Mouse (Mus musculus): ENCODE measurements at regions not wholly inside any gene's neighbourhood (a gene's known extent, or its start where the extent isn't known, plus 50 kb on each side); places are given as distances from the start of the nearest gene placed in this dataset.

DNA sequence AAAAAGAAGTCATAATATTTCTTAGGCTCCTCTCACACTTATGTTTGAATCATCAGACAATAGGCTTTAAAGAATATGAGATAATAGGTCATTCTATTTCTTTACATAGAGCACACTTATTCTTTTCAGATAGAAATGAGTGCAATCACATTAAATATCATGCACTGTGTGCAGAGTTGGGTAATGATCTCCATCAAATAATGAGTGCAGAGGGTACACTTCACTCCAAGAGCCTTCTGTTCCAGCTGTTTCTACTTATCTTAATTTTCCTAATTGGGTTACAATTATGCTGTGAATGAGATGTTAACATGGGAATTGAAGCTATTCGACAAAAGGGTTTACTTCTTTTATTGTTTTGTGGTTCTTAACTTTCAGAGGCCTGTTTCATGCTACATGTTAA is 707.5 kb upstream of the Mdga2 start:
- no peak for DNase-seq (ENCODE audit: low spot score in 2 of 2)

DNA sequence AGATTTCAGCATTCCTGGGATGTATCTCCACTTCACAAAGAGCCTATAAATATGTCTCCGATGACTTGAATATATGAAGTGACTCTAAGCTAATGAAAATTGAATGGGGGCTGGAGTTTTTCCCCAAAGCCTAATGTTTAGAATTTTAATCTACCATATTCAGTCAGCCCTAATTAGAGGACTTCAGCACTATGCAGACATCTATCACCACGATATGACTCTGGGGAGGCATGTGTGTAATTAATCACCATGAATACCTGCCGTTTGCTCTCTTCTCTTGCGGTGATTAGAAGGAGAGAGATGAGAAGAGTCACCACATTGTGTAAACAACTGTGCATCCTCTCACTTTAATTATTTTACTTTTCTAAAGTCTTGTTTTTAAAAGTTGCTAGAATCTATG is 692.3 kb upstream of the Mdga2 start:
- DNase-seq (ENCODE audit: low spot score in 2 of 2), result no peak

DNA sequence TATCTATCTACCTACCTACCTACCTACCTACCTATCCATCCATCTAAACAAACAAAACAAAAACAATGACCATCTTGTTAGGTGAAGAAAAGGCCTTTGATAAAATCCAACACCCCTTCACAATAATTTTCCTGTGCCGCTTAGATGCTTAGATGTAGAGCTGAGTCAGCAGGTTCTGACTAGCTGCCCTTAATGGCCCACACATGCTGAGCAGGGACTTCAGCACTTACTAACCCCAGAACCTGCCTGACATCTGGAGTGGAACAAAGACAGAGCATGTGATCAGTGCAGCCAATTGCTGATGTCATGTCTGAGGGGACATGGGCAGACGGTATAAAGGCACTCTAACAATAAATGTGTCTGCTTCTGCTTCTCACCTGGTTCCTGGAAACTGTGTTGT is 664.9 kb upstream of the Mdga2 start:
- no peak for DNase-seq (ENCODE audit: low spot score in 2 of 2)

DNA sequence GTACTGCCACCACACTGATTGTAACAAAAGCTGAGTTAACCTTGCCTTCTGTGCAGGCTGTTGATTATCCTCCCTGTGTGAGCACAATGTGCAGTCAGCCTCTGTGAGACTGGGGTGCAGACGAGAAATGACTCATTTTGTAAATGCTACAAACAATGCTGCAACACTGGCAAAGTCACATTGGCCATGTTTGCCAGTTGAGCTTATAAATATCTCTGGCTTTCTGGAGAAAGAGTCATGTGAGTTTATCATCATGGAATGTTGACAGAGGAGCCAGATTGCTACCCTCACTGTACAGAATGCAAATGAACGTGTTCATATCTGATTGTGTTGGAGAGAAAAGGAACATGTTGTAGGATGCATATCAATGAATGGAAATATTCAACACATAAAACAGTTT is 640.3 kb upstream of the Mdga2 start:
- DNase-seq (ENCODE audit: low spot score in 2 of 2), result peak; percentile 37 to 44

DNA sequence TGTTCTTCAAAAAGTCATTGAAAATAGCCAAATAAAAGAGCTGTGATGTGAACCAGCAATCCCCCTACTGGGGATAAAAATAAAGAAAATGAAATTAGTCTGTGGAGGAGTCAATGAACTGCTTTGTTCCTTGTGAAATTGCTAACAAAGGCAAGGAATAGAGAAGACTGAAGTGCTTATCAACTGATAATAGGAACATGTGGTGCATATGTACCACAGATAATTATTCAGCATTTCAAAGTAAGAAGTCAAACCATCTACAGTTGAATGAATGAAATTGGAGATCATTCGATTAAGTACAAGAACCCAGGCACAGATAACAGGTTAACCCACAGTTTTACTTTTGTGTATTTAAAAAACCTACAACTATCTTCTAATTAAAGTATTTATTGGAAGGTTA is 638.4 kb upstream of the Mdga2 start:
- DNase-seq (ENCODE audit: low spot score in 2 of 2), result no peak

DNA sequence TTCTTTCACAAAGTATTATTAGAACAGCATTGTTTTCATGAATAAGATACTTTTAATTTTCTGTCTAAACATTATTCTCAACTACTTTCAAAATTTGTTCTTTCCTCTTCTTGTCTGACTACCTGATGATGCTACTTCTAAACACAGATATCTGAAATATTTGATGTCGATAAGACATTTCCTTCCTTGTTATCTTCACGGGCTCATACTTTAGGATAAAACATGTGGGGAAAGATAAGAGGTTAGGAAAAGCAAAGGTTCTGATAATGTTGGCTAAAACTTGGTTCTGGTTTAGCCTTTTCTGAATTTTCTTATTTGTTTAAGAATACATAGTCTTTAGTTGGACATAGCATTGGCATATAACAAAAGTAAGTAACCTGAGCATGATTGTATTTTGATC is 630.3 kb upstream of the Mdga2 start:
- DNase-seq (ENCODE audit: low spot score in 2 of 2), result no peak

DNA sequence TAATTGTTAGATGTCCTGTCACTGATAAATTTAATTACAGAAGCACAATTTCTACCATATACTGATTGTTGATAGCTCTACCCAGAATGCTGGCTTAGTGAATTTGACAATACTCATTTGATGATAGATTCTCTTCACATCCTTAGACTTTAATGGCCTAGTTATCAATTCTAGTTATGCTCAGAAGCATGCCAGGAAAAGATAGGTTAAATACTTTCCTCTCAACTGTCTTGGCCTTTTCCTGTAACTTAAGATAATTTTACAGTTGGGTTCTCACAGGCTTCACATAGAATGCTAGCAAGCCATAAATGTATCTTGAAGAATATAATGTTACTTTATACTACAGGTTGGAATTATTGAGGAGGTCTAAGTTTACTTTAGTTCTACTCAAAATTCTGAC is 625.2 kb upstream of the Mdga2 start:
- DNase-seq (ENCODE audit: low spot score in 2 of 2), result no peak

DNA sequence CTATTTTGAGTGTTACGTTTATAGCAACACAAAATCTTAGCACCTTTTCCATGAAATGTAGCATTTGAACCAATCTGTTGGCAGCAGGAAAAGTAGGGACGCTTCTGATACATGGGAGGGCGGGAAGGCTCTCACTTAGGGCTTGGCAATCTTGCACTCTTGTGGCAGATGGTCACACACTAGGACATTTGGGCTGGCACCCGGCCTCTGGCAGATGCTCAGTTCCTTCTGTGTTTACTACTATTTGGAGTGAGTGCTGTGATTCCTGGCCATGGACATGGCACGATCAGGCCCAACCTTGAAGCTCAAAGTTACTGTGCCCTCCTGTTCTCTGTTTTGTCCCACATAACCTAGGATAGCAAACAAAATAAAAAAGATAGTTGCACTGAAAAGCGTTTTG is 581.9 kb upstream of the Mdga2 start:
- DNase-seq (ENCODE audit: low spot score in 2 of 2), result peak in 1 of 2 experiments; percentile 3

DNA sequence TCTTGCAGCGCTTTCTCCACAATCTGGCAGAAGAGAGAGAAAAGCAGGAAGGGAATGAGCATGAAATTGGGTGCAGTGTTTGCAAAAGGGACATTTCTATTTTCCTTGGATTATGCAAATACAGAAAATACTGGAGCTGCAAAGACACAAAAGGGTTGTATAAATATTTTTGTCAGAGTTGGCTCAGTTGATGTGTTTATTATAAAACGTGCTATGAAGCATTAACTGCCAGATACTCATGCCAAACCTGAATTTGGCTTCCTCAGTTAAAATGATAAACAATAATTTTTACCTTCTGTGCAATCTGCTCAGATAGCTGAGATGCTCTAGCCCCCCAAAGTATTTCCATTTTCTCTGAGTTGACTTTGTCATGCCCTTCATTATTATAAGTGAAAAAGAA is 577.4 kb upstream of the Mdga2 start:
- no peak for DNase-seq (ENCODE audit: low spot score in 2 of 2)
